Mouse (Mus musculus): ENCODE measurements around the gene Tbc1d14. TPM values are rescaled to one million over a fixed set of nuclear protein-coding genes. Genes with fewer than 3 reads are reported as not detected.

Tbc1d14 gene
- 40.7 and 48.2 TPM in 2 replicates for polyA plus RNA-seq (2012; rRNA removed)

GRCm38 (mm10) chr5:36593176-36593575 is at the start of gene Tbc1d14:
Gene Tbc1d14, minus strand, starts transcription at chr5:36593276.

DNA sequence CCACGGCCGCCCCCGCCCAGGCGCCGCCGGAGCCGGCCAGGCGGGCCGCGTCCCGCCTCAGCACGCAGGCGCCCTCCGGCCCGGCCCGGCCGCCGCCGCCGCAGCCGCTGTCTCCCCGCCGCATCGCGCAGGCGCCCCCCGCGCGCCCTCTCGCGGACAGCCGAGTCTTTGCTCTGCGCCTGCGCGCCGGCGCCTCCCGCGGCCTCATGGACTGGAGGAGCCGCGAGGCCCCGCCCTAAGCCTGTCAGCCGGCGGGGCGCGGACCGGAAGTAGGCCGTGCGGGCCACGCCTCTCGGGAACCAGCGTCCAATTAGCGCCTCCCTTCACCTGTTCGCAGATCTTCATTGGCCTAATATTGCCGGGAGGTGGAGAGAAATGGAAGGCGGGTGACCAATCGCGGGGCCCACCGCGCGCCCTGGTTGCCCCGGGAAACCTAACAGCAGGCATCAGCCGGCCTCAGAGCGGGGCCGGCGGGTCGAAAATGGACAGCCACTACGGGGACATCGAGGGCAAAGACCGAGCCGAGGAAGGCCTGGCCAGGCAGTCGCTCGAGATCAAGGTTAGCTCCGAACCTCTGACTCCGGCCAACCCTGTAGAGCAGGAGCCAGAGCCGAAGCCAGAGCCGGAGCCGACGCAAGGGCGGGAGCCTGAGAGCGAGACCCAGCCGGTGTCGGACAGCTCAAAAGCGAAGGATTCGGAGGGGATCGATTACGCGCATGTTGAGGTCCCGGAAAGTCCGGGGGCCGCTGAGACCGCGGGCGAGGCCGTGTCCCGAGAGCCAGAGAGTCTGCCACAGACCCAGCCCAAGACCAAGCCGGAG is 108.7 kb downstream of the Tbc1d14 start, which contains the start of the genes Tada2b and Ccdc96:
Tada2b (minus strand) TSS at position 115 of the 820 bp plus-strand sequence.
Ccdc96 (plus strand) TSS at position 418 of the 820 bp plus-strand sequence.

DNA sequence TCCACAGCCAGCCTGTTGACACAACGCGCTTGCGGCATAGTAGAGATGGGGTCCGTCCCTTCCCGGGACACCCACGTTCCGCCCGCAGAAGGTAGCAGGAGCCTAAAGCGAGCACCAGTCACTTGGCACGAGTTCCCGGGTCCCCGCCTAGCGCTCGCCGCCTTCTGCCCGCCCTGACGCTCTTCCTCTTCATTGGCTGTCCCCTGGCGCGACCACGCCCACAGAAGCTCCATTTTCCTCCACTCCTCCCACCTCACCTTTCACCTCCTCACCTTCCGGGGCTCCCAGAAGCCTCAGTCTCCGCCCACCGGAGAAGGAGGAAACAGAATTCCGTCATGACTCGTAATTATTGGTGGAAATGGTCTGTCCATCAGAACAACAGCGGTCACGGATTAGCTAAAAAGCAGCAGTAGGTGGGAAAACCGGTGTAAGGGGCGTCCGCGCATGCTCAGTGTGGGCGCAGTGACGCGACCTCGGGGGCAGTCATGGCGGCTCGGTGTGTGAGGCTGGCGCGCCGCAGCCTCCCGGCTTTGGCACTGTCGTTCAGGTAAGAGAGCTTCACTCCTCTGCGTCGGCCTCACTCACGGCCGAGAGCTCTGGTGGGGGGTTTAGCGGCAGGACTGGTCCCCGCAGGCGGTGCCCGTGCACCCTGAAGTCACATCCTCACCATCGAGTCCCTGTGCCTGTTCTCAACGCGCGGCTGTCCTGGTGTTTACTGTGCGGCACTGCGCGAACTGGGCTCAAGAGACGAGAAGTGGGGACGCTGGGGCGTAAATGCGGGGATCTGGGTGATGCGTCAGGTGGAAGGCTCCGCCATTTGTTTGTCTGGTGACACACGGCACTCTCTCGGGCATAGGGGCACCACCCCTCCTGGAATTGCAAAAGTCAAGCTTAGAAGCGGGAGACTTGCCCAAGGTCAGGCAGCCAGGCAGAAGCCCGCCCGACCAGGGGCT is 128.1 kb downstream of the Tbc1d14 start, which contains the start of gene Grpel1:
Grpel1 (plus strand) TSS at position 290 of the 953 bp plus-strand sequence.

Other genes with a start within 250 kb of the Tbc1d14 start
- gene Sorcs2, start 195.1 kb downstream of the Tbc1d14 start, polyA plus RNA-seq (2012; rRNA removed): 6.5 and 11.2 TPM in 2 replicates
- gene Grpel1, start 128.3 kb downstream of the Tbc1d14 start, polyA plus RNA-seq (2012; rRNA removed): 24.0 and 28.1 TPM in 2 replicates
- 12.8 and 13.0 TPM in 2 replicates for gene Tada2b, start 109.0 kb downstream of the Tbc1d14 start, polyA plus RNA-seq (2012; rRNA removed)
- 2.4 and 5.4 TPM in 2 replicates for gene Ccdc96, start 108.7 kb downstream of the Tbc1d14 start, polyA plus RNA-seq (2012; rRNA removed)
- gene D5Ertd579e, start 102.7 kb upstream of the Tbc1d14 start, polyA plus RNA-seq (2012; rRNA removed): 32.2 and 35.9 TPM in 2 replicates
- gene Bloc1s4, start 155.4 kb upstream of the Tbc1d14 start, polyA plus RNA-seq (2012; rRNA removed): 18.7 and 27.7 TPM in 2 replicates
- gene Mrfap1, start 203.5 kb upstream of the Tbc1d14 start, polyA plus RNA-seq (2012; rRNA removed): 315 and 475 TPM in 2 replicates
- gene Man2b2, start 237.4 kb upstream of the Tbc1d14 start, polyA plus RNA-seq (2012; rRNA removed): 10.2 and 14.0 TPM in 2 replicates